Mouse (Mus musculus): Measurements from ENCODE around the gene Slc24a4.
A peak's percentile ranks its signal among the peaks of the same experiment; 100 is the strongest.
"Not testable (repeated sequence)": the region's sequence is repeated elsewhere in the genome, so short reads cannot be mapped to it uniquely, and the experiment has no call there.

Gene Slc24a4

GRCm38 (mm10) chr12:102251070-102251469 is 122.5 kb downstream of the Slc24a4 start:
- DNase-seq = no peak

GRCm38 (mm10) chr12:102251985-102252384 is 123.5 kb downstream of the Slc24a4 start:
- DNase-seq = no peak

- DNase-seq = no peak
Measured at GRCm38 (mm10) chr12:102252525-102252924, 124.0 kb downstream of the Slc24a4 start.

GRCm38 (mm10) chr12:102255012-102255411 is 126.5 kb downstream of the Slc24a4 start:
- DNase-seq = no peak

- no peak for DNase-seq
Measured at GRCm38 (mm10) chr12:102258522-102259112, 130.1 kb downstream of the Slc24a4 start.

GRCm38 (mm10) chr12:102261933-102262396 is 133.4 kb downstream of the Slc24a4 start:
- peak; percentile 28 for DNase-seq

GRCm38 (mm10) chr12:102262809-102263208 is 134.3 kb downstream of the Slc24a4 start:
- DNase-seq = no peak

- DNase-seq = no peak
Measured at GRCm38 (mm10) chr12:102263249-102263648, 134.7 kb downstream of the Slc24a4 start.

- DNase-seq = no peak
Measured at GRCm38 (mm10) chr12:102266433-102266832, 137.9 kb downstream of the Slc24a4 start.

- DNase-seq = no peak
Measured at GRCm38 (mm10) chr12:102269144-102269543, 140.6 kb downstream of the Slc24a4 start.

- DNase-seq = no peak
Measured at GRCm38 (mm10) chr12:102270776-102271405, 142.4 kb downstream of the Slc24a4 start.

GRCm38 (mm10) chr12:102271447-102271846 is 142.9 kb downstream of the Slc24a4 start:
- peak; percentile 73 for DNase-seq

GRCm38 (mm10) chr12:102275833-102276443 is 147.4 kb downstream of the Slc24a4 start:
- DNase-seq = peak; percentile 81

- not testable (repeated sequence) for DNase-seq
Measured at GRCm38 (mm10) chr12:102280290-102280689, 151.8 kb downstream of the Slc24a4 start.

- DNase-seq = no peak
Measured at GRCm38 (mm10) chr12:102280867-102281503, 152.5 kb downstream of the Slc24a4 start.

- DNase-seq = no peak
Measured at GRCm38 (mm10) chr12:102282126-102282525, 153.6 kb downstream of the Slc24a4 start.

GRCm38 (mm10) chr12:102282763-102283482 is 154.4 kb downstream of the Slc24a4 start, which contains the start of gene Rin3:
Gene Rin3, plus strand, starts transcription at chr12:102283048.
- peak; percentile 80 for DNase-seq

GRCm38 (mm10) chr12:102283483-102284266 is 155.1 kb downstream of the Slc24a4 start:
- peak; percentile 79 for DNase-seq

GRCm38 (mm10) chr12:102284267-102284610 is 155.7 kb downstream of the Slc24a4 start:
- DNase-seq = no peak

GRCm38 (mm10) chr12:102284618-102285159 is 156.2 kb downstream of the Slc24a4 start:
- no peak for DNase-seq

GRCm38 (mm10) chr12:102285318-102285717 is 156.8 kb downstream of the Slc24a4 start:
- DNase-seq = no peak

GRCm38 (mm10) chr12:102285779-102286178 is 157.2 kb downstream of the Slc24a4 start:
- no peak for DNase-seq

Measured in kidney, adult 18-20 months (tissue).